Mouse (Mus musculus) left cerebral cortex, adult 2 months (tissue): ENCODE measurements around the gene Dscaml1. TPM values are rescaled to one million over a fixed set of nuclear protein-coding genes. Genes with fewer than 3 reads are reported as not detected.

ENCODE experiments used
- DNase-seq, 2 experiments: peaks; one replicate each; pipeline ENCODE4 v3.0.0; 2021 to 2022; ENCODE audit warnings: low spot score in 2 of 2, mixed read lengths in 1 of 2; ENCODE audit errors: extremely low spot score in 1 of 2
- H3K27ac ChIP-seq: fragments of 200-600 bp; 2 replicates; pipeline ENCODE4 v1.8.1; 2022
- H3K4me3 ChIP-seq: fragments of 200-600 bp; 2 replicates; pipeline ENCODE4 v1.8.1; 2022
- CTCF ChIP-seq: fragments of 200-600 bp; IDR thresholded peaks from 2 replicates; pipeline ENCODE4 v1.8.1; 2022; ENCODE audit warnings: antibody characterized with exemption, mild to moderate bottlenecking, moderate library complexity
- intact Hi-C: fragments of 180-260 bp; cut with DNase I; formaldehyde crosslinking; loops from one replicate; pipeline ENCODE4 v1.15.1; 2025
- total RNA-seq, 2 experiments: library from RNA; stranded (reverse); gene quantifications; 2 replicates each; pipeline ENCODE4 v1.2.3; 2021

Gene Dscaml1
- total RNA-seq, 2 experiments from 2014 or later, result 58.0 to 61.5 TPM

GRCm38 (mm10) chr9:45693424-45694237 is 267.2 kb downstream of the Dscaml1 start:
- DNase-seq, result no peak
- intact Hi-C loops, result no loop called here
- TF ChIP-seq CTCF, result no peak
- Histone ChIP-seq H3K4me3 (no peak overlapping the region), H3K27ac (no peak overlapping the region)

- no peak overlapping the region for H3K27ac ChIP-seq
- TF ChIP-seq CTCF, result no peak; the same call in 1 of the 2 replicates
- no peak for DNase-seq
- no peak overlapping the region for H3K4me3 ChIP-seq
- intact Hi-C loops, result no loop called here
These were observed 267.8 kb downstream of the Dscaml1 start for GRCm38 (mm10) chr9:45694256-45694655.

GRCm38 (mm10) chr9:45699171-45699570 is 272.7 kb downstream of the Dscaml1 start:
- DNase-seq, result no peak
- H3K4me3 ChIP-seq, result no peak overlapping the region
- intact Hi-C loops, result no loop called here
- TF ChIP-seq CTCF, result no peak
- H3K27ac ChIP-seq, result no peak overlapping the region

GRCm38 (mm10) chr9:45703236-45703635 is 276.8 kb downstream of the Dscaml1 start:
- no peak overlapping the region for H3K27ac ChIP-seq
- peak; percentile 25 for TF ChIP-seq CTCF
- no peak for DNase-seq
- intact Hi-C loops, result loop anchor here (5.0 kb wide), 1 partner anchor 111 kb away; no protein-coding TSS in a partner anchor
- H3K4me3 ChIP-seq, result no peak overlapping the region

GRCm38 (mm10) chr9:45704441-45704840 is 278.0 kb downstream of the Dscaml1 start:
- Histone ChIP-seq H3K27ac (no peak overlapping the region), H3K4me3 (no peak overlapping the region)
- intact Hi-C loops, result loop anchor here (5.0 kb wide), 1 partner anchor 112 kb away; no protein-coding TSS in a partner anchor
- TF ChIP-seq CTCF, result no peak
- DNase-seq, result no peak

GRCm38 (mm10) chr9:45710300-45710699 is 283.9 kb downstream of the Dscaml1 start:
- Histone ChIP-seq H3K27ac (no peak overlapping the region), H3K4me3 (no peak overlapping the region)
- intact Hi-C loops, result no loop called here
- no peak for TF ChIP-seq CTCF
- DNase-seq, result peak in 1 of 2 experiments; percentile 27

GRCm38 (mm10) chr9:45715387-45715786 is 289.0 kb downstream of the Dscaml1 start:
- TF ChIP-seq CTCF, result no peak
- no peak overlapping the region for H3K4me3 ChIP-seq
- intact Hi-C loops, result no loop called here
- no peak overlapping the region for H3K27ac ChIP-seq
- DNase-seq, result no peak

GRCm38 (mm10) chr9:45719997-45720396 is 293.6 kb downstream of the Dscaml1 start:
- DNase-seq, result no peak
- intact Hi-C loops, result no loop called here
- no peak overlapping the region for H3K4me3 ChIP-seq
- no peak overlapping the region for H3K27ac ChIP-seq
- no peak for TF ChIP-seq CTCF

GRCm38 (mm10) chr9:45731851-45732250 is 305.4 kb downstream of the Dscaml1 start:
- Histone ChIP-seq H3K27ac (no peak overlapping the region), H3K4me3 (no peak overlapping the region)
- DNase-seq, result no peak
- no peak for TF ChIP-seq CTCF
- intact Hi-C loops, result no loop called here

- no peak for TF ChIP-seq CTCF
- DNase-seq, result no peak
- Histone ChIP-seq H3K27ac (no peak overlapping the region), H3K4me3 (no peak overlapping the region)
- intact Hi-C loops, result no loop called here
These were observed 306.8 kb downstream of the Dscaml1 start for GRCm38 (mm10) chr9:45733246-45733645.

- TF ChIP-seq CTCF, result no peak
- Histone ChIP-seq H3K4me3 (no peak overlapping the region), H3K27ac (0 out of 2 replicates have a peak overlapping the region, but pooled peaks have one; percentile 0)
- intact Hi-C loops, result no loop called here
- no peak for DNase-seq
These were observed 312.7 kb downstream of the Dscaml1 start for GRCm38 (mm10) chr9:45739001-45739701.

- Histone ChIP-seq H3K27ac (no peak overlapping the region; the same call in 1 of the 2 replicates), H3K4me3 (no peak overlapping the region)
- no peak for DNase-seq
- TF ChIP-seq CTCF, result no peak
- intact Hi-C loops, result no loop called here
These were observed 313.5 kb downstream of the Dscaml1 start for GRCm38 (mm10) chr9:45739702-45740583.
